Mouse (Mus musculus): Measurements from ENCODE around the gene Cfap65.
A peak's percentile ranks its signal among the peaks of the same experiment; 100 is the strongest.

DNA sequence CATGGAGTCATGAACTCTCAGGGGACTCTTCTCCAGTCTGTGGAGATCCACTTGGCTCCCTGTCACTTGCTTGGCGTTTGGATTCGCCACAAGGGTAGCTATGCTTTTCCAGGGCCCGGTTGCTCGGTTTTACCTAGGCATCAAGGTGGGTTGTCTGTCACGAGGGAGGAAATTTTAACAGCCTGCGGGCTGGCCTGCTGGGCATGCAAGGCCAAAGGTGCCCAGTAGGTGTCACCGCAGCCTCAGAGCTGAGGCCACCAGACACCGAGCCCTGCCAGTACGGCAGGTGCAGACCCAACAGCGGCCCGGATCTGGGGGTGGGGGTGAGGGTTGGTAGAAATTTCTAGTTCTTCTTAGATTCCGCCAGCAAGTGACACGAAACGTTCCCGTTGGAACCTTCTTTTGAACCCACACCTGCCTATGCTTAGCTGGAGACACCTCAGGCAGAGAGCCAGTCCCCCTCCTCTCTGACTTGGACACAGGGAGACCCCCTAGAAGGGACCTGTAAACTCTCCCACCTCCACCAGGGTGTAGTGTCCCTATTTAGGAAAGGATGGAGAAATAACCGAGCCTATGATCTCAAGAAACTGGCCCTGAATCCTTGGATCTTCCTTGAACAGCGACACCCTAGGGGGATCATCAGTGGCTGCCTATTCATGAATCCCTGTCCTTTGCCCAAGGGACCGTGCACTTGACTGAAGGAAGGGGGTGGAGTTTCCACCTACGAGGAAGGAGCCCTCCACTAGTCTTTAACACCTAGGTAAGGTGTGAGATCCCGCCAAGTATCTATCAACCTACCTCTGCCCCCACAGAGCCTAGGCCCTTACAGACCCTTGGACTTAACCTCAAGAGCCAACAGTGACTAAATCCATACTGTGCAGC is 13.6 kb upstream of the Cfap65 start:
- TF ChIP-seq CTCF (IDR thresholded peaks at IDR 0.05; ENCODE audit: low read depth) = peak; percentile 87
- TF ChIP-seq EP300 (IDR thresholded peaks at IDR 0.05; ENCODE audit: low read depth) = no peak

All from heart, postnatal 0 days (tissue).